Mouse (Mus musculus) heart, embryonic 11.5 days (tissue): ENCODE measurements around the gene Tbc1d16. TPM values are rescaled to one million over a fixed set of nuclear protein-coding genes. Genes with fewer than 3 reads are reported as not detected.
A peak's percentile ranks its signal among the peaks of the same experiment; 100 is the strongest.

ENCODE experiments used
- ATAC-seq: fragments of 200-750 bp; cut with Nextera tagmentation; replicated peaks from 2 replicates; pipeline ENCODE4 v1.8.0; 2017; ENCODE audit warnings: moderate library complexity; ENCODE audit not compliant: insufficient number of reproducible peaks, low FRiP score, low TSS enrichment
- H3K27ac ChIP-seq: fragments of 300-500 bp; sonication (generic); 2 replicates; pipeline ENCODE4 v1.5.1; 2014; ENCODE audit warnings: mild to moderate bottlenecking, low read depth, low read length
- H3K27me3 ChIP-seq: fragments of 300-500 bp; sonication (generic); 2 replicates; pipeline ENCODE4 v1.6.1; 2014; ENCODE audit warnings: mild to moderate bottlenecking, low read length, mixed read lengths; ENCODE audit not compliant: control insufficient read depth, insufficient read depth
- H3K36me3 ChIP-seq: fragments of 300-500 bp; sonication (generic); 2 replicates; pipeline ENCODE4 v1.6.1; 2014; ENCODE audit warnings: mild to moderate bottlenecking, low read length, moderate library complexity, mixed read lengths; ENCODE audit not compliant: control insufficient read depth, insufficient read depth
- H3K4me1 ChIP-seq: fragments of 300-500 bp; sonication (generic); 2 replicates; pipeline ENCODE4 v1.6.1; 2014; ENCODE audit warnings: low read length; ENCODE audit not compliant: control insufficient read depth, insufficient read depth
- H3K4me2 ChIP-seq: fragments of 300-500 bp; sonication (generic); 2 replicates; pipeline ENCODE4 v1.6.1; 2014; ENCODE audit warnings: mild to moderate bottlenecking, moderate library complexity
- H3K4me3 ChIP-seq: fragments of 300-500 bp; sonication (generic); 2 replicates; pipeline ENCODE4 v1.5.1; 2014; ENCODE audit warnings: low read depth, low read length
- H3K9ac ChIP-seq: fragments of 300-500 bp; sonication (generic); 2 replicates; pipeline ENCODE4 v1.6.1; 2014; ENCODE audit warnings: mild to moderate bottlenecking, low read depth, low read length, moderate library complexity
- H3K9me3 ChIP-seq: fragments of 300-500 bp; sonication (generic); replicated peaks from 2 replicates; pipeline ENCODE4 v1.6.1; 2016; ENCODE audit warnings: low read length; ENCODE audit not compliant: control insufficient read depth
- WGBS: fragments of 180-500 bp; shearing (Covaris S2); extraction: QIAGEN DNeasy Blood & Tissue Kit; methylation state at CpG from one replicate; pipeline ENCODE4 v1.1.7; 2014; ENCODE audit not compliant: insufficient replicate concordance; 5-methylcytosine and 5-hydroxymethylcytosine counted together
- polyA plus RNA-seq: library from polyadenylated mRNA; unstranded; fragments of >200 nt; fragmentation: Nextera tagmentation; extraction: Ambion mirVana; gene quantifications from 2 replicates; pipeline ENCODE4 v1.2.1, GENCODE M21; 2014

Tbc1d16 gene
- polyA plus RNA-seq, 1 experiment from 2014 or later, result 4.7 TPM

DNA sequence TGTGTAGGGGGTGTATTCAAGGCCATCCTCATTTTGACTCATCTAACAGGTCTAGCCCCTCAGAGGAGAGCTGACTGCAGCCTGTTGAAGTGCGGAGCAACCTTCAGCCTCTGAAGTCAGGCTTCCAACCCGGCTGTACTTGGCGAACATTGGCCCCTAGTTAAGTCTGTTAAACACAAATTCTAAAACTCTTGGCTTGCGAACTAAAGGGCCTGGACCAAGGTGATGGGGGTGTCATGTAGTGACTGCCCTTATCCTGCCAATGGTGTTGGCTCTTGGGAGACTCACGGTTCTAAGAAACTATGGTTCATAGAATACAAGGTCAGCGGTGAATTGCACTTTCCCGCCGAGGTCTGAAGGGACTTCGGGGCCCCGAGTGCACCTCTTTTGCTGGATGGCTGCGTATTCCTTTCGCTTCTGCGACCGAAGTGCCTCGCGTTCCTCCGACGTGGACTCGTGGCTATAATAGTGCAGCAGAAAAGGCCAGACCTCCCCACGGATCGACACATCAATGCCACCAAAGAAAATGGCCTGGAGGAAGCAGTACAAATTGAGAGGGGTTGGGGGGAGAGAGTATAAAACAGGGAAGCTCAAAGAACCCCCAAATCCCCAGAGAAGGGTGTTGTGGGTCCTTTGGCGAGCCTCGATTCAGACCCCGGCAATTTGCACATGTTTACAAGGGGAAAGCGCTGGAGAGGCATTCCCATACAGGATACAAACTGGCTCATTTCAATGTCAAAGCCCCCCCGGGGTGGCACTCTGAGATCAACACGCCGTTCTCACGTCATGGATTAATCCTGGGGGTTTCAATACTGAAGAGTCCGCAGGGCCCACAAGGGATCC lies 72.4 kb downstream of the Tbc1d16 start:
- Histone ChIP-seq H3K4me1 (peaks cover 28% of the 10 kb centered on the region), H3K4me3 (no peak overlapping the region), H3K27ac (no peak overlapping the region), H3K9me3 (no peaks in the 10 kb centered on the region), H3K9ac (no peak overlapping the region), H3K27me3 (peaks cover 27% of the 10 kb centered on the region), H3K4me2 (no peak overlapping the region), H3K36me3 (no peaks in the 10 kb centered on the region)
- ATAC-seq, result no peak
- 48% methylated on average over 30 of the region's 30 CpGs for WGBS

DNA sequence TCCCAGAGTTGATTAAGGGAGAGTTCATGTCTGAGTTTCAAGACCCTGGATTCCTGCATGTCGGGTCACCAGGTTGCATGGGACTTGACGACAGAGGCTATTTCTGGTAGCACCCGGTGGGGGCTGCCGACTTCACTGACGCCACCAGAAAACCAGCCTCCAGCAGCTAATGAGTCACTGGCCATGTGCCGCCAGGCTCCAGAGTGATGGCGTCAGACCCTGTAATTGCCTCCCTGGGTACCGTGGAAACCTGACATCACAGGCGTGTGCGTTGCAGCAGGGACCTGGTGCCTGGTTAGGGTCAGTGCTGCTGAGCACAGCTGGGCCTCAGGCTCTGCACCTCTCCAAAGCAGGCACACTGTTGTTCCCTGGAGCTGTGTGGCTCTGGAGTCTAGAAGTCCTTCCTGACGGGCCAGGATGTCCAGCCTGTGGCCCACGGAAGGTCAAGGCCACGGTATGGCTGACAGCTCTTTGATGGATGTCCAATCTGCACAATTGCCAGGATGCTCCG lies 75.9 kb downstream of the Tbc1d16 start:
- Histone ChIP-seq H3K9ac (no peak overlapping the region; the same call in 1 of the 2 replicates), H3K9me3 (no peaks in the 10 kb centered on the region), H3K4me3 (no peak overlapping the region), H3K36me3 (no peaks in the 10 kb centered on the region), H3K4me1 (peaks cover 19% of the 10 kb centered on the region), H3K27ac (peak overlapping the region; percentile 57), H3K4me2 (no peak overlapping the region), H3K27me3 (peaks cover 14% of the 10 kb centered on the region)
- 32% methylated on average over 14 of the region's 14 CpGs for WGBS
- ATAC-seq, result no peak; the same call in 1 of the 2 replicates

DNA sequence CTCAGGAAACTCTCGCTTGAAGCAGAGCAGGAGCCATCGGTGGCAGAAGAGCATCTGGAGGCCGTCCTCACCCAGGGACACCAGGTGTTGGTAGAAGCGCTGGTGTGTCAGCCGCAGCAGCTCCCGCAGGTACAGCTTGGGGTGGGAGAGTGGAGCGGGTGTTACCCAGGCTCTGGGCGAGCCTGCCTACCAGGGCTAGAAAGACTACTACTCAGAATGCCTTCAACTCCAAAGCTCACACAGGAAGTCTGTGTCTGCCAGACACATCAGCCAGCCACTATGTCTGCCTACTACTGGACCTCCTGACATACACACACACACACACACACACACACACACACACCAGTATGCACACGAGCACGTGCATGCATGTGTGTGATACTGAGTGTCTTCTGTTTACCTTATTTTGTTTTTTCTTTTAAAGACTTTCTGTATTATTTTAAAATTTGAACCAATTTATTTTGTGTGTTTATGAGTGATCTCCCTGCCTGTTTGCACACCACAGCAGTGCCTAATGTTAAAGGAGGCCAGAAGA lies 77.2 kb downstream of the Tbc1d16 start:
- Histone ChIP-seq H3K27me3 (peaks cover 4% of the 10 kb centered on the region; the same call in 1 of the 2 replicates), H3K36me3 (no peaks in the 10 kb centered on the region), H3K9me3 (no peaks in the 10 kb centered on the region), H3K4me3 (no peak overlapping the region), H3K4me2 (no peak overlapping the region), H3K27ac (no peak overlapping the region), H3K9ac (no peak overlapping the region), H3K4me1 (peaks cover 9% of the 10 kb centered on the region; the same call in 1 of the 2 replicates)
- WGBS, result 95% methylated on average over 10 of the region's 10 CpGs
- ATAC-seq, result no peak

DNA sequence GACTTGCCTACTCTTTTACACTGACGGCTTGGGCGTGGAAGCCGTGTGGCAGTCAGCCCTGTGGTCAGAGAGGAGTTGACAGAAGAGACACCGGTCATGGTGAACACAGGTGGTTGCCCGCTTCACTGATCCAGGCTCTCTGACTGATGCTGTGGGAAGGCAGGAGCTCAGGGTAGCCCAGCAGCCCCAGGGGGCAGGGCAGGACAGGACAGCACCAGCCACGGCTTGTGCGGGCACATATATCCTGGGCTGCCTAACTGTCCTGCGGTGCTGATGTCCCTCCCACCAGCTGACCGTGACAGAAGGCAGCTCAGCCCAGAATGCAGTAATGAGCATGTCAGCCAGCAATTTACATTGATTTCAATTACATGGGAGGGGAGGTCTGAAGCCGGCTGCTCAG lies 77.9 kb downstream of the Tbc1d16 start:
- peaks cover 9% of the 10 kb centered on the region; the same call in 1 of the 2 replicates for H3K4me1 ChIP-seq
- ATAC-seq, result no peak
- no peak overlapping the region for H3K27ac ChIP-seq
- no peaks in the 10 kb centered on the region for H3K36me3 ChIP-seq
- no peaks in the 10 kb centered on the region for H3K27me3 ChIP-seq
- H3K4me3 ChIP-seq, result no peak overlapping the region
- no peak overlapping the region for H3K9ac ChIP-seq
- no peaks in the 10 kb centered on the region for H3K9me3 ChIP-seq
- no peak overlapping the region for H3K4me2 ChIP-seq
- 81% methylated on average over 10 of the region's 10 CpGs for WGBS

DNA sequence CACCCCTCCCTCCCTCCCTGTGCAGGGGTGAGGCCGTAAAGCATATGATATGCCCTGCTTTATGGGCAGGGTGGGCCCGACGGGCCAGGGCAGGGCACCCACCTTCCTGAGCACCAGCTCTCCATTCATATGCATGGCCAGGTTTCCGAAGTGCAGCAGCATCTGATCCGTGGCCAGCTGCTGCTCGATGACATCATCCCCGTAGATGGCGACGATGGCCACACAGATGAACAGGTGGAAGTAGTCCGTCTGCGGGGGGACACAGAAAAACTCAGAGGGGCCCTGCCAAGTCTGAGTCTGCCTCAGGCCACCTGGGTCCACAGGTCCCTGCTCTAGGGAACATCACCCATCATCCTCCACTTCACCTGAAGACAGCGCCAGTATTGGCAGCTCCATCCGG lies 79.5 kb downstream of the Tbc1d16 start:
- ATAC-seq, result no peak
- Histone ChIP-seq H3K9ac (no peak overlapping the region), H3K27me3 (no peaks in the 10 kb centered on the region), H3K4me2 (no peak overlapping the region), H3K27ac (no peak overlapping the region), H3K36me3 (no peaks in the 10 kb centered on the region), H3K4me3 (no peak overlapping the region), H3K4me1 (peaks cover 16% of the 10 kb centered on the region; the same call in 1 of the 2 replicates), H3K9me3 (no peaks in the 10 kb centered on the region)
- WGBS, result 84% methylated on average over 13 of the region's 13 CpGs

DNA sequence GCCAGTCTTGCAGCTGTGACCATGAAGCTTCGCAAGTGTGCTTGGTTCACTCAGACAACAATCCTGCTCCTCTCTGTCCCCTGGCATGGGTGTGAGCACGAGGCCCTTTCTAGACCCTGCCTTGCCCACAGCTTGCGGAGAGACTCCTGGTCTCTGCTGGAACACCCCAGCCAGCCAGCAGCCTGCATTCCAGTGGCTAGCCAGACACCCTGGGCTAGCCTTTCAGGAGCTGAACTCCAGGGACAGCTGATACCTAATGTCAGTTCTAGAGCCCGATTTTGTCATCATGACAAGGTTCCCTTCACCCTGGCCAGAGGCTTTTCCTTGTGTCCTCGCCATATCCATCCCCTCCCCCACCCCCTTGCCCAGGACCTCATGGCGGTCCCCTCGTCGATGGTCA lies 81.1 kb downstream of the Tbc1d16 start:
- WGBS, result 81% methylated on average over 8 of the region's 8 CpGs
- no peaks in the 10 kb centered on the region for H3K9me3 ChIP-seq
- H3K36me3 ChIP-seq, result no peaks in the 10 kb centered on the region

DNA sequence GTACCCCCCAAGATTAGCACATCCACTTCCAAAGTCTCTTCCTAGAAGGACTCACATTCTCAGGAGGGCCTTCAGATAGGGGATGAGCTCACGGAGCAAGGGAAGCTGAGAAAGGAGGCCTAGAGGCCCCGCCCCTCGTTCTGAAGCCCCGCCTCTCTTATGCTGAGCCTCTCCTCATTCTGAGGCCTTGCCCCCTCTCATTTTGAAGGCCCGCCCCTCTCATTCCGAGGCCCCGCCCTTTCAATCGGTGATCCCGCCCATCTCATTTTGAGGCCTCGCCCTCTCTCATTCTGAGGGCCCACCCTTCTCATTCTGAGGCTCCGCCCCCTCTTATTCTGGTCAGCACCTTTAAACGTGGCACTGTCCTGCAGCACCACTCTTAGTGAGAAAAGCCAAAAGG lies 82.2 kb downstream of the Tbc1d16 start:
- whole genome bisulfite sequencing, result 27% methylated on average over 12 of the region's 12 CpGs
- H3K4me2 ChIP-seq, result no peak overlapping the region
- H3K4me1 ChIP-seq, result peaks cover 12% of the 10 kb centered on the region
- H3K9me3 ChIP-seq, result no peaks in the 10 kb centered on the region
- H3K36me3 ChIP-seq, result no peaks in the 10 kb centered on the region
- no peak for ATAC-seq
- no peak overlapping the region for H3K9ac ChIP-seq
- no peak overlapping the region for H3K27ac ChIP-seq
- H3K27me3 ChIP-seq, result 0 out of 2 replicates have a peak, but pooled peaks cover 2% of the 10 kb centered on the region
- no peak overlapping the region for H3K4me3 ChIP-seq

More for the DNA sequence above, 81.1 kb downstream of the Tbc1d16 start:
- H3K27ac ChIP-seq, result no peak overlapping the region
- no peaks in the 10 kb centered on the region for H3K27me3 ChIP-seq
- no peak for ATAC-seq
- H3K4me2 ChIP-seq, result no peak overlapping the region
- H3K4me3 ChIP-seq, result no peak overlapping the region
- peaks cover 14% of the 10 kb centered on the region for H3K4me1 ChIP-seq
- no peak overlapping the region for H3K9ac ChIP-seq

DNA sequence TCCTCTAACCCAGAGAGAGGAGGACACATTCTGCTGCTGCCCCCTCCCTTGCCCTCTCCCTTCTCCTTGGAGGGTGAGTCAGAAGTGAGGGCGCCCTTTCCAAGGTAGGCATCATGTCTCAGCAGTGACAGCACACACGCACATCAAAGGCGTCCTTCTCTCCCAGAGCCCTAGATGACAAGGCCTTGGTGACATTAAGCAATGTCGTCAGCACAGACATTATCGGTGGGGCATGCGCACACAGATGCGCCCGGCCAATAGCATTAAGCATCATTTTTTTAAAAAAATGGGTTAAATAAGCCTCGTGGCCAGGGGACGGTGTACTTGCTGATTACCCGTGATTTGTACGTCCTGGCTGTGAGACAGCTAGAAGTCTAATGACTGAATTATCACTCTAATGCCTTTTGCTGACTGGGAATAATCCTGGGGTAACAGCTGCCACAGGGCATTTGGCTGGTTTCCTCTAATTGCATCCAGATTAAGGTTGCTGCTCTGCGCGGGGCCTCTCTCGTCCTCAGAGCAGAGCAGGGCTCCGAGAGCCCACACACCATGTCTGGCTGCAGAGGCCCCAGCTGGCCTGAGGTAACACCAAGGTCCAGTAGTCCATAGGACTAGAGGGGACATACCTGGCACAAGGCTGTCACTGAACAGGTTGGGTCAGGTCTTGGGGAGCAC lies 83.4 kb downstream of the Tbc1d16 start:
- WGBS, result 71% methylated on average over 16 of the region's 16 CpGs
- Histone ChIP-seq H3K36me3 (no peaks in the 10 kb centered on the region), H3K9ac (no peak overlapping the region), H3K27ac (no peak overlapping the region), H3K27me3 (0 out of 2 replicates have a peak, but pooled peaks cover 4% of the 10 kb centered on the region), H3K9me3 (no peaks in the 10 kb centered on the region), H3K4me3 (no peak overlapping the region), H3K4me2 (no peak overlapping the region), H3K4me1 (peaks cover 12% of the 10 kb centered on the region)
- ATAC-seq, result no peak
